Mouse (Mus musculus): ENCODE measurements around the gene Gng11.

- TF ChIP-seq CTCF (IDR thresholded peaks at IDR 0.05; ENCODE audit: low read depth, low read length) (no peak), POLR2A (IDR thresholded peaks at IDR 0.05; ENCODE audit: borderline replicate concordance, low read depth, low read length) (no peak)
Measured at GRCm38 (mm10) chr6:4008501-4009040, 4.9 kb downstream of the Gng11 start.

Measured in bone marrow macrophage, adult 2 months (primary cell).